Mouse (Mus musculus): ENCODE measurements at regions not wholly inside any gene's neighbourhood (a gene's known extent, or its start where the extent isn't known, plus 50 kb on each side); places are given as distances from the start of the nearest gene placed in this dataset.

DNA sequence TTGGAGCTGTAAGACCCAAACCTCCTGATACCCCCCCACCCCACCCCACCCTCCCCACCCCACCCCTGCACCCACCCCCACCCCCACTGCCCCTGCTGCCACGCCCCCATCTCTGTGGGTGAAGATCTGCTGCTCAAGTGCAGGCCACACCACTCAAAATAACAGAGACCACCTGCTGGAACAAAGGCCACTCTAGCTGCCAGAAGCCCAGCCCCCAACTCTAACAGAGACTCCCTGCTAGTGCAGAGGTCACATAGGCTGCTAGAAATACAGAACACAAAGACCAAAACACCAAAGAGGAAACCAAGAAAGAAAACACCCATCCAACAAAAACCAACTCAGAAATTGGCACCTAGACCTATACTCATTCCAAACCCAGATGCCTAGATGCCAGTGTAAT is 58.9 kb downstream of the Olfr267 start:
- Histone ChIP-seq H3K36me3 (ENCODE audit: control insufficient read depth, insufficient read depth, low read length) (no peaks in the 10 kb centered on the region), H3K9me3 (ENCODE audit: control insufficient read depth, low read length) (no peaks in the 10 kb centered on the region), H3K27me3 (ENCODE audit: control insufficient read depth, insufficient read depth, low read depth, low read length) (no peaks in the 10 kb centered on the region), H3K4me1 (replicated peaks; ENCODE audit: control insufficient read depth, insufficient read depth, low read length) (peaks cover 3% of the 10 kb centered on the region; the same call in 1 of the 2 replicates), H3K9ac (ENCODE audit: low read length) (no peak overlapping the region), H3K27ac (ENCODE audit: low read length) (no peak overlapping the region), H3K4me2 (ENCODE audit: low read depth, low read length) (no peak overlapping the region), H3K4me3 (ENCODE audit: low read length) (no peak overlapping the region)
- no peak for ATAC-seq (ENCODE audit: low read depth)
- no CpG with 5 or more reads among the region's 1 CpGs for WGBS

DNA sequence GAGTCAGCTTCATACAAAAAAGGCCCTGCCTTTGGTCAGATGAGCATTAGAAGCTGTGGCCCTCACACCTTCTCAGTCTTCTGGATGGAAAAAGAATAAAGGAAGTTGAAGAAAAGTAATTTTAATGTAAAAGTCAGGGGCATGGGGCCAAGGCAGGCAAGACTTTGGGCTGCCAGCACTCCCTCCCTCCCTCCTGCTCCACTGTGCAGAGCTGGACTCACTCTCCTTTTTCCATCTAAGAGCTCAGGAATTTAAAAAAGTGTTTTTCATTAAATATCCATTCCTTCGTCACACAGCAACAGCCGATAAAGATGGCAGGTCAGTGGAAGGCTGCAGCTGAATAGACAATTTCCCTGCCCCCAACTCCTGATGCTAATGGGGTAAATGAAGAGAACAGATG is 61.1 kb downstream of the Olfr267 start:
- H3K27me3 ChIP-seq (ENCODE audit: control insufficient read depth, insufficient read depth, low read depth, low read length): no peaks in the 10 kb centered on the region
- H3K4me2 ChIP-seq (ENCODE audit: low read depth, low read length): no peak overlapping the region
- H3K4me3 ChIP-seq (ENCODE audit: low read length): no peak overlapping the region
- no peak; the same call in 1 of the 2 replicates for ATAC-seq (ENCODE audit: low read depth)
- no peaks in the 10 kb centered on the region for H3K36me3 ChIP-seq (ENCODE audit: control insufficient read depth, insufficient read depth, low read length)
- no peaks in the 10 kb centered on the region for H3K9me3 ChIP-seq (ENCODE audit: control insufficient read depth, low read length)
- H3K27ac ChIP-seq (ENCODE audit: low read length): no peak overlapping the region
- peaks cover 6% of the 10 kb centered on the region for H3K4me1 ChIP-seq (replicated peaks; ENCODE audit: control insufficient read depth, insufficient read depth, low read length)
- no peak overlapping the region for H3K9ac ChIP-seq (ENCODE audit: low read length)
- 41% methylated on average over 2 of the region's 2 CpGs for WGBS

GRCm38 (mm10) chr4:58722772-58723171 is 64.7 kb downstream of the Olfr267 start:
- ATAC-seq (ENCODE audit: low read depth): peak; percentile 43; the same call in 1 of the 2 replicates
- WGBS: 35% methylated on average over 9 of the region's 9 CpGs
- Histone ChIP-seq H3K4me3 (ENCODE audit: low read length) (no peak overlapping the region), H3K9me3 (ENCODE audit: control insufficient read depth, low read length) (no peaks in the 10 kb centered on the region), H3K4me1 (replicated peaks; ENCODE audit: control insufficient read depth, insufficient read depth, low read length) (peaks cover 3% of the 10 kb centered on the region), H3K9ac (ENCODE audit: low read length) (no peak overlapping the region), H3K36me3 (ENCODE audit: control insufficient read depth, insufficient read depth, low read length) (no peaks in the 10 kb centered on the region), H3K4me2 (ENCODE audit: low read depth, low read length) (peak overlapping the region; percentile 14; the same call in 1 of the 2 replicates), H3K27ac (ENCODE audit: low read length) (no peak overlapping the region), H3K27me3 (ENCODE audit: control insufficient read depth, insufficient read depth, low read depth, low read length) (no peaks in the 10 kb centered on the region)

GRCm38 (mm10) chr4:58720682-58721081 is 66.8 kb downstream of the Olfr267 start:
- Histone ChIP-seq H3K27ac (ENCODE audit: low read length) (no peak overlapping the region), H3K4me1 (replicated peaks; ENCODE audit: control insufficient read depth, insufficient read depth, low read length) (peaks cover 3% of the 10 kb centered on the region), H3K9ac (ENCODE audit: low read length) (no peak overlapping the region), H3K27me3 (ENCODE audit: control insufficient read depth, insufficient read depth, low read depth, low read length) (no peaks in the 10 kb centered on the region), H3K36me3 (ENCODE audit: control insufficient read depth, insufficient read depth, low read length) (no peaks in the 10 kb centered on the region), H3K9me3 (ENCODE audit: control insufficient read depth, low read length) (no peaks in the 10 kb centered on the region), H3K4me3 (ENCODE audit: low read length) (no peak overlapping the region), H3K4me2 (ENCODE audit: low read depth, low read length) (no peak overlapping the region)
- WGBS: 72% methylated on average over 8 of the region's 8 CpGs
- no peak for ATAC-seq (ENCODE audit: low read depth)

DNA sequence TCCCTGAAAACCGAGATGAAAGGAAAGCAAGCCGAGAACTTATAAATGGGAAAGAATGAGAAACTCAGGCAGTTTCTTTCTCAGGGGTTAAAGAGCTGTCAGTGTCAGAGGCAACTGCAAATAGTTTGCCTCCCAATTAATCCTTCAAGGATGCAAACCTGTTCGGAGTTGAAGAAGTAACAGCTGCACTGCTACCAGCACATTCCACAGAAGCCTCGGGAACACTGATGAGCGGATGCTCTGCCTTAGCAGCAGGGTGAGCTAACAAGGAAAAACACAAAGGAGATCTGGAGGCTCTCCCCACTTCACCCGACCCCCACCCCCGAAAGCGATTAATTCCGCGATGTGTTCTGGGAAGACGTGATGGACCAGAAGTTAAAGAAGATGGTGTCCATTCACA is 71.1 kb downstream of the Olfr267 start:
- no peak overlapping the region for H3K27ac ChIP-seq (ENCODE audit: low read length)
- no peak for ATAC-seq (ENCODE audit: low read depth)
- no peaks in the 10 kb centered on the region for H3K4me1 ChIP-seq (replicated peaks; ENCODE audit: control insufficient read depth, insufficient read depth, low read length)
- no peaks in the 10 kb centered on the region for H3K9me3 ChIP-seq (ENCODE audit: control insufficient read depth, low read length)
- H3K9ac ChIP-seq (ENCODE audit: low read length): no peak overlapping the region
- H3K4me3 ChIP-seq (ENCODE audit: low read length): no peak overlapping the region
- 47% methylated on average over 11 of the region's 11 CpGs for WGBS
- H3K36me3 ChIP-seq (ENCODE audit: control insufficient read depth, insufficient read depth, low read length): no peaks in the 10 kb centered on the region
- H3K27me3 ChIP-seq (ENCODE audit: control insufficient read depth, insufficient read depth, low read depth, low read length): no peaks in the 10 kb centered on the region
- H3K4me2 ChIP-seq (ENCODE audit: low read depth, low read length): no peak overlapping the region

DNA sequence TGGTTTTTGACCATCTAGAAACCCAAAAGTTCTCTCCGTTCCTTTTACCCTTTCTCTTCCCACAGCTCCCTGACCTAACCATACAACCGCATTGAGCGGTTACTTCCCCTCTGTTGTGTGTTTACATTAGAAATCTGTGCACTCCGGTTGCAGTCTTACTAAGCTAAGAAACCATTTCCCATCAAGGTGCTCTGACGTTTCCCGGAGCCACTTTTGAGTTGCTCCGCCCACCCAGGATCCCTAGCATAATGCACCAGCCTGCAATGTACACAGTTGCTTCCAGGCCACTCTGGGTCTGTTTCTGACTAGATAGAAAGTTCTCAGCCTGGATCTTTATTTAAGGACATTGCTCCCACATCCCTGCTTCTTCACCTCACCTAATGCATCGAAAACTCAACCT is 71.7 kb downstream of the Olfr267 start:
- Histone ChIP-seq H3K9me3 (ENCODE audit: control insufficient read depth, low read length) (no peaks in the 10 kb centered on the region), H3K27me3 (ENCODE audit: control insufficient read depth, insufficient read depth, low read depth, low read length) (no peaks in the 10 kb centered on the region), H3K27ac (ENCODE audit: low read length) (no peak overlapping the region), H3K36me3 (ENCODE audit: control insufficient read depth, insufficient read depth, low read length) (no peaks in the 10 kb centered on the region), H3K4me2 (ENCODE audit: low read depth, low read length) (no peak overlapping the region), H3K4me3 (ENCODE audit: low read length) (no peak overlapping the region), H3K4me1 (replicated peaks; ENCODE audit: control insufficient read depth, insufficient read depth, low read length) (no peaks in the 10 kb centered on the region), H3K9ac (ENCODE audit: low read length) (no peak overlapping the region)
- ATAC-seq (ENCODE audit: low read depth): no peak
- 53% methylated on average over 8 of the region's 8 CpGs for WGBS

DNA sequence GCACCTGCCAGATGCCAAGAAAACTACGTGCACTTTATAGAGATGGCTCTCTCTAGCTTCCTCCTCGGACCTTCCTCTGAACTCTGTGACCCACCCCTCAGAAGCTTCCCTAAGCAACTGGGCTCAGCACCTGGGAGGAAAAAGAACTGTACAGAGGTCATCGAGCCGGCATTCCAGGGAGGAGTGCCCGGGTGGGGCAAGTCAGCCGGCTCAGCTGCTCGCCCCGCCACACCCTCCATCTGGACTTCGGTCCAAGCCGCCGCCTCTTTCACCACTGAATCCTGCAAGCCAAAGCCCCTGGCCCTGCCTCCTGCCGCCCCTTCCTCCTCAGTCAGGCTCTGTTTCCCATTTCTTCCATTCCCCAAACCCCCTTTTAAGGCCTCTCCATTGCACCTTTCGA is 73.3 kb downstream of the Olfr267 start:
- H3K4me2 ChIP-seq (ENCODE audit: low read depth, low read length): no peak overlapping the region
- H3K27ac ChIP-seq (ENCODE audit: low read length): no peak overlapping the region
- ATAC-seq (ENCODE audit: low read depth): peak; percentile 57; the same call in 1 of the 2 replicates
- no peaks in the 10 kb centered on the region for H3K36me3 ChIP-seq (ENCODE audit: control insufficient read depth, insufficient read depth, low read length)
- 38% methylated on average over 13 of the region's 13 CpGs for WGBS
- H3K4me1 ChIP-seq (replicated peaks; ENCODE audit: control insufficient read depth, insufficient read depth, low read length): no peaks in the 10 kb centered on the region
- H3K4me3 ChIP-seq (ENCODE audit: low read length): no peak overlapping the region
- H3K27me3 ChIP-seq (ENCODE audit: control insufficient read depth, insufficient read depth, low read depth, low read length): no peaks in the 10 kb centered on the region
- no peaks in the 10 kb centered on the region for H3K9me3 ChIP-seq (ENCODE audit: control insufficient read depth, low read length)
- no peak overlapping the region; the same call in 1 of the 2 replicates for H3K9ac ChIP-seq (ENCODE audit: low read length)

DNA sequence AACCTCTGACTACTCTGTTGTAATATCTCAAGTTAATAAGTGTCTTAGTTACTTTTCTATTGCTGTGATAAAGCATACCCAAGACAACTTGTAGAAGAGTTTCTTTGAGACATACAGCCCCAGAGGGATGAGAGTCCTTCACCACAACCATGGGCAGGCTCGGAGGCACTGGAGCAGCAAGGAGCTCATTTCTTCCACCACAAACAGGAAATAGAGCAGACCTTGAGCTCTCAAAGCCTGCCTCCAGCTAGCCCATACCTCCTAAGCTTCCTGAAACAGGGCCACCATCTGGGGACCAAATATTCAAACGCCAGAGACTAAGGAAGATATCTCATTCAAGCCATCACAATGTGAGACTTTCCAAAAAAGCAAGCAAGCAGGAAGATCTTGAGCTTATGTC is 74.6 kb downstream of the Olfr267 start:
- Histone ChIP-seq H3K4me3 (ENCODE audit: low read length) (no peak overlapping the region), H3K36me3 (ENCODE audit: control insufficient read depth, insufficient read depth, low read length) (no peaks in the 10 kb centered on the region), H3K9me3 (ENCODE audit: control insufficient read depth, low read length) (no peaks in the 10 kb centered on the region), H3K27me3 (ENCODE audit: control insufficient read depth, insufficient read depth, low read depth, low read length) (no peaks in the 10 kb centered on the region), H3K27ac (ENCODE audit: low read length) (no peak overlapping the region), H3K4me2 (ENCODE audit: low read depth, low read length) (no peak overlapping the region), H3K9ac (ENCODE audit: low read length) (no peak overlapping the region), H3K4me1 (replicated peaks; ENCODE audit: control insufficient read depth, insufficient read depth, low read length) (no peaks in the 10 kb centered on the region)
- 67% methylated on average over 2 of the region's 2 CpGs for WGBS
- no peak for ATAC-seq (ENCODE audit: low read depth)

DNA sequence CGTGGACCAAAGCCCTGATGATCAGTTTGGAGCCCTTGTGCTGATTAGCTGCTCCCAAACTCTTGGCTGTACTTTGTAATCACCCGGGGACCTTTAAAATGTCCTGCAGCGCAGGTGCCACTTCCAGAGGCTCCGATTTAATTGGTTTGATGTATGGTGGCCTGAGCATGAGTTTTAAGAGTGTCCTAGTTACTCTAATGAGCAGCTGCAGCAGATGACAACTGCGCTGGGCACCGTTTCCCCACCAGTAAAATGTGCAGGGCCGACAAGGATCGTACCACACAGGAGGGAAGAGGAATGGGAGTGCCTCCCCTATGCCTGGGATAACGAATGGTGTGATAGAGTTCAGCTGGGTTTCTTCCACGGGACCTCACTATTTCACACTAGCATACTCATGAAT is 75.3 kb downstream of the Olfr267 start:
- Histone ChIP-seq H3K4me1 (replicated peaks; ENCODE audit: control insufficient read depth, insufficient read depth, low read length) (no peaks in the 10 kb centered on the region), H3K9ac (ENCODE audit: low read length) (no peak overlapping the region), H3K27ac (ENCODE audit: low read length) (no peak overlapping the region), H3K36me3 (ENCODE audit: control insufficient read depth, insufficient read depth, low read length) (no peaks in the 10 kb centered on the region), H3K27me3 (ENCODE audit: control insufficient read depth, insufficient read depth, low read depth, low read length) (no peaks in the 10 kb centered on the region), H3K4me3 (ENCODE audit: low read length) (no peak overlapping the region), H3K4me2 (ENCODE audit: low read depth, low read length) (no peak overlapping the region), H3K9me3 (ENCODE audit: control insufficient read depth, low read length) (no peaks in the 10 kb centered on the region)
- 72% methylated on average over 10 of the region's 10 CpGs for WGBS
- no peak for ATAC-seq (ENCODE audit: low read depth)

GRCm38 (mm10) chr4:58699236-58699798 is 88.2 kb downstream of the Olfr267 start:
- Histone ChIP-seq H3K4me3 (ENCODE audit: low read length) (no peak overlapping the region), H3K27ac (ENCODE audit: low read length) (peak overlapping the region; percentile 60), H3K9ac (ENCODE audit: low read length) (no peak overlapping the region), H3K27me3 (ENCODE audit: control insufficient read depth, insufficient read depth, low read depth, low read length) (no peaks in the 10 kb centered on the region), H3K36me3 (ENCODE audit: control insufficient read depth, insufficient read depth, low read length) (no peaks in the 10 kb centered on the region), H3K9me3 (ENCODE audit: control insufficient read depth, low read length) (no peaks in the 10 kb centered on the region), H3K4me1 (replicated peaks; ENCODE audit: control insufficient read depth, insufficient read depth, low read length) (peaks cover 7% of the 10 kb centered on the region; the same call in 1 of the 2 replicates), H3K4me2 (ENCODE audit: low read depth, low read length) (no peak overlapping the region)
- 57% methylated on average over 11 of the region's 11 CpGs for WGBS
- ATAC-seq (ENCODE audit: low read depth): peak; percentile 84
